Mouse (Mus musculus): ENCODE data around the gene Tcap. TPM values are rescaled to one million over a fixed set of nuclear protein-coding genes. Genes with fewer than 3 reads are reported as not detected.

Tcap gene
- total and polyA plus RNA-seq, 3 experiments: 1,095 to 3,136 (median 1,827) TPM

DNA sequence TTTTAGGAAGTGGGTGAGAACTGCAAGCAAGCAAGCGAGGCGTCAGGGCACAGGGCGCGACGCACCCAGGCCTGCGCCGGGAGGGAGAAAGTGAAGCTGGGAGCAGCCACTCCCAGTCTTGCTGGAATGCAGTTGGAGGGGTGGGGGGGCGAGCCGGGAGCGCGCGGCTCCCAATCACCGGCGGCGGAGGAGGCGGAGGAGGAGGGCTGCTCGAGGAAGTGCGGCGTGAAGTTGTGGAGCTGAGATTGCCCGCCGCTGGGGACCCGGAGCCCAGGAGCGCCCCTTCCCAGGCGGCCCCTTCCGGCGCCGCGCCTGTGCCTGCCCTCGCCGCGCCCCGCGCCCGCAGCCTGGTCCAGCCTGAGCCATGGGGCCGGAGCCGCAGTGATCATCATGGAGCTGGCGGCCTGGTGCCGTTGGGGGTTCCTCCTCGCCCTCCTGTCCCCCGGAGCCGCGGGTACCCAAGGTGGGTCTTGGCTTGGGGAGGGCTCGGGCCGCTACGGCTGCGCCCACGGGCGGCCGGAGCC is 28.7 kb downstream of the Tcap start, which contains the start of gene Erbb2:
TSS of gene Erbb2 (plus strand) at position 198 of the 524 bp plus-strand sequence.
- H3K27me3 ChIP-seq (ENCODE audit: control insufficient read depth, insufficient read depth, low read length): no peaks in the 10 kb centered on the region
- no peaks in the 10 kb centered on the region for H3K79me2 ChIP-seq (replicated peaks; ENCODE audit: control insufficient read depth, insufficient read depth, low read length)
- H3K9ac ChIP-seq (ENCODE audit: low read depth, low read length): peak within 1 kb of the TSS; percentile 87
- H3K4me1 ChIP-seq (ENCODE audit: control insufficient read depth, insufficient read depth, low read length): peaks cover 7% of the 10 kb centered on the region
- peak within 1 kb of the TSS; percentile 67 for H3K4me3 ChIP-seq
- peak; percentile 82 to 84 for DNase-seq
- H3K36me3 ChIP-seq (ENCODE audit: control insufficient read depth, insufficient read depth, low read length): no peaks in the 10 kb centered on the region
- WGBS: under 1% methylated on average over 48 of the region's 49 CpGs
- intact Hi-C loops (cut with DNase I): no loop called here
- TF ChIP-seq POLR2A (IDR thresholded peaks at IDR 0.05; ENCODE audit: insufficient read depth, low read depth, low read length) (peak; percentile 81), CTCF (IDR thresholded peaks at IDR 0.05) (peak; percentile 19), EP300 (IDR thresholded peaks at IDR 0.05; ENCODE audit: insufficient read depth, low read depth, low read length) (no peak)
- H3K27ac ChIP-seq: peak within 1 kb of the TSS; percentile 90

DNA sequence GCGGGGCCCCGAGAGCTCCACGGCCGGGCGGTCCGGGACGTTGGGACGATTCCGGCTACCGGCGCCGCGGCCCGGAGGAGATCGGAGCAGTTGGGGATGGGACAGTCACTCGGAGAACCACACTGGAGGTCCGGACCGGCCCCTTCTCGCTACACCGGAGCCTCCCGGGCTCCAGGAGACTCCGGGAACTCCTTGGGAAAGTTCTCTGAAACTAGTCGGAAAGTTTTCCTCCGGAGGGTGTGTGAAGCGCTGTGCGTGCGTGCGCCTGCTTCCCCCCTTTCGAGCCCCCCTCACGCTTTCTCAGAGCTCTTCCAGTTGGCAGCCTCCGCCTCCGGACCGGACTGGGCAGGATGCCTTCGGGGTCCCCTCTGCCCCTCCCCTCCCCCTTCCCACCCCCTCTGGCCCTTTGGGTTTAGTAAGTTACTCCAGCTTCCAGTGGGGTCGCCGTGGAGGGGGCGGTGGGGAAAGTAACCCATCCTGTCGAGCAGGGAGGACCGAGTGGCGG is 29.2 kb downstream of the Tcap start:
- no peak for TF ChIP-seq EP300 (IDR thresholded peaks at IDR 0.05; ENCODE audit: insufficient read depth, low read depth, low read length)
- TF ChIP-seq CTCF (IDR thresholded peaks at IDR 0.05): no peak
- TF ChIP-seq POLR2A (IDR thresholded peaks at IDR 0.05; ENCODE audit: insufficient read depth, low read depth, low read length): no peak
- peak overlapping the region; percentile 67 for H3K4me3 ChIP-seq
- peak overlapping the region; percentile 90 for H3K27ac ChIP-seq
- peaks cover 7% of the 10 kb centered on the region for H3K4me1 ChIP-seq (ENCODE audit: control insufficient read depth, insufficient read depth, low read length)
- intact Hi-C loops (cut with DNase I): no loop called here
- peaks cover 2% of the 10 kb centered on the region; the same call in 1 of the 2 replicates for H3K79me2 ChIP-seq (replicated peaks; ENCODE audit: control insufficient read depth, insufficient read depth, low read length)
- 0% methylated on average over 40 of the region's 40 CpGs for WGBS
- peak overlapping the region; percentile 87 for H3K9ac ChIP-seq (ENCODE audit: low read depth, low read length)
- H3K36me3 ChIP-seq (ENCODE audit: control insufficient read depth, insufficient read depth, low read length): no peaks in the 10 kb centered on the region
- no peaks in the 10 kb centered on the region for H3K27me3 ChIP-seq (ENCODE audit: control insufficient read depth, insufficient read depth, low read length)
- DNase-seq: no peak

DNA sequence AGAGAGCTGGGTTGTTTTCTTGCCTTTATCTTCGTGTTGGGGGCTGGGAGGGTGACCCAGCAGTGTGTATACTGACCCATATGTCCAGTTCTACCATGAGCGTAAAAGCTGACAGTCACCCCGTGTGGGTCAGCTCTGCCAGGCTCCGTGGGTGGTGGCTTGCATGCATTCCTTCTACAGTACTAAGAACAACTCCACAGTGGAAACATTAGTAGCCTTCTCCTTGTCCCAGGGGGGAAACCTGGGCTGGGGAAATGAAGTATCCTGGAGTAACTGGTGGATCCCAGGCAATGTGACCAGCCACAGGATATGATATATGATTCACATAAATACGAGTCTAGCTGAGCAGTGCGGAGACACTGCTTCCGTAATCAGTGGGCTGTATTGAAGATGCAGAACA is 30.1 kb downstream of the Tcap start:
- H3K27me3 ChIP-seq (ENCODE audit: control insufficient read depth, insufficient read depth, low read length): no peaks in the 10 kb centered on the region
- 29% methylated on average over 7 of the region's 7 CpGs for WGBS
- intact Hi-C loops (cut with DNase I): no loop called here
- H3K36me3 ChIP-seq (ENCODE audit: control insufficient read depth, insufficient read depth, low read length): no peaks in the 10 kb centered on the region
- peaks cover 2% of the 10 kb centered on the region; the same call in 1 of the 2 replicates for H3K79me2 ChIP-seq (replicated peaks; ENCODE audit: control insufficient read depth, insufficient read depth, low read length)
- no peak overlapping the region for H3K9ac ChIP-seq (ENCODE audit: low read depth, low read length)
- no peak for DNase-seq
- H3K4me1 ChIP-seq (ENCODE audit: control insufficient read depth, insufficient read depth, low read length): peaks cover 9% of the 10 kb centered on the region
- no peak overlapping the region for H3K4me3 ChIP-seq
- no peak overlapping the region for H3K27ac ChIP-seq
- no peak for TF ChIP-seq EP300 (IDR thresholded peaks at IDR 0.05; ENCODE audit: insufficient read depth, low read depth, low read length)
- no peak for TF ChIP-seq CTCF (IDR thresholded peaks at IDR 0.05)
- no peak for TF ChIP-seq POLR2A (IDR thresholded peaks at IDR 0.05; ENCODE audit: insufficient read depth, low read depth, low read length)

- Histone ChIP-seq H3K36me3 (ENCODE audit: control insufficient read depth, insufficient read depth, low read length) (no peaks in the 10 kb centered on the region), H3K4me1 (ENCODE audit: control insufficient read depth, insufficient read depth, low read length) (peaks cover 9% of the 10 kb centered on the region), H3K4me3 (no peak overlapping the region), H3K27ac (no peak overlapping the region), H3K27me3 (ENCODE audit: control insufficient read depth, insufficient read depth, low read length) (no peaks in the 10 kb centered on the region), H3K9ac (ENCODE audit: low read depth, low read length) (no peak overlapping the region), H3K79me2 (replicated peaks; ENCODE audit: control insufficient read depth, insufficient read depth, low read length) (peaks cover 2% of the 10 kb centered on the region; the same call in 1 of the 2 replicates)
- TF ChIP-seq EP300 (IDR thresholded peaks at IDR 0.05; ENCODE audit: insufficient read depth, low read depth, low read length) (no peak), POLR2A (IDR thresholded peaks at IDR 0.05; ENCODE audit: insufficient read depth, low read depth, low read length) (no peak), CTCF (IDR thresholded peaks at IDR 0.05) (no peak)
- WGBS: 57% methylated on average over 2 of the region's 2 CpGs
- intact Hi-C loops (cut with DNase I): no loop called here
- no peak for DNase-seq
Measured at GRCm38 (mm10) chr11:98414162-98414561, 30.6 kb downstream of the Tcap start.

- TF ChIP-seq EP300 (IDR thresholded peaks at IDR 0.05; ENCODE audit: insufficient read depth, low read depth, low read length) (no peak), CTCF (IDR thresholded peaks at IDR 0.05) (no peak), POLR2A (IDR thresholded peaks at IDR 0.05; ENCODE audit: insufficient read depth, low read depth, low read length) (no peak)
- peaks cover 7% of the 10 kb centered on the region for H3K4me1 ChIP-seq (ENCODE audit: control insufficient read depth, insufficient read depth, low read length)
Measured at GRCm38 (mm10) chr11:98417074-98417473, 33.5 kb downstream of the Tcap start.

GRCm38 (mm10) chr11:98418273-98418672 is 34.7 kb downstream of the Tcap start:
- peak in 1 of 2 experiments; percentile 17 for DNase-seq
- peaks cover 4% of the 10 kb centered on the region for H3K79me2 ChIP-seq (replicated peaks; ENCODE audit: control insufficient read depth, insufficient read depth, low read length)
- no peak for TF ChIP-seq POLR2A (IDR thresholded peaks at IDR 0.05; ENCODE audit: insufficient read depth, low read depth, low read length)
- no peak for TF ChIP-seq CTCF (IDR thresholded peaks at IDR 0.05)
- TF ChIP-seq EP300 (IDR thresholded peaks at IDR 0.05; ENCODE audit: insufficient read depth, low read depth, low read length): no peak
- 26% methylated on average over 6 of the region's 6 CpGs for WGBS
- no peak overlapping the region for H3K4me3 ChIP-seq
- H3K4me1 ChIP-seq (ENCODE audit: control insufficient read depth, insufficient read depth, low read length): peaks cover 7% of the 10 kb centered on the region
- H3K36me3 ChIP-seq (ENCODE audit: control insufficient read depth, insufficient read depth, low read length): no peaks in the 10 kb centered on the region
- no peaks in the 10 kb centered on the region for H3K27me3 ChIP-seq (ENCODE audit: control insufficient read depth, insufficient read depth, low read length)
- intact Hi-C loops (cut with DNase I): no loop called here
- H3K9ac ChIP-seq (ENCODE audit: low read depth, low read length): no peak overlapping the region
- H3K27ac ChIP-seq: no peak overlapping the region

More at GRCm38 (mm10) chr11:98417074-98417473, 33.5 kb downstream of the Tcap start:
- H3K27me3 ChIP-seq (ENCODE audit: control insufficient read depth, insufficient read depth, low read length): no peaks in the 10 kb centered on the region
- peaks cover 2% of the 10 kb centered on the region; the same call in 1 of the 2 replicates for H3K79me2 ChIP-seq (replicated peaks; ENCODE audit: control insufficient read depth, insufficient read depth, low read length)
- H3K4me3 ChIP-seq: no peak overlapping the region
- 69% methylated on average over 1 of the region's 1 CpGs for WGBS
- H3K9ac ChIP-seq (ENCODE audit: low read depth, low read length): no peak overlapping the region
- no peak for DNase-seq
- no peaks in the 10 kb centered on the region for H3K36me3 ChIP-seq (ENCODE audit: control insufficient read depth, insufficient read depth, low read length)
- no peak overlapping the region for H3K27ac ChIP-seq
- intact Hi-C loops (cut with DNase I): no loop called here

Data from heart, adult 2 months (tissue).